Mouse (Mus musculus): ENCODE data around the gene 4930402H24Rik.

Gene 4930402H24Rik

GRCm38 (mm10) chr2:130664102-130664701 is 242.0 kb downstream of the 4930402H24Rik start, which contains the start of gene Ddrgk1:
Gene Ddrgk1, minus strand, starts transcription at chr2:130664659.
- peak; percentile 92 for DNase-seq (ENCODE audit: low read depth, low spot score)

- no peak for DNase-seq (ENCODE audit: low read depth, low spot score)
Measured at GRCm38 (mm10) chr2:130663342-130663741, 242.9 kb downstream of the 4930402H24Rik start.

GRCm38 (mm10) chr2:130658530-130658929 is 247.7 kb downstream of the 4930402H24Rik start:
- no peak for DNase-seq (ENCODE audit: low read depth, low spot score)

GRCm38 (mm10) chr2:130657541-130657940 is 248.7 kb downstream of the 4930402H24Rik start:
- DNase-seq (ENCODE audit: low read depth, low spot score): no peak

DNA sequence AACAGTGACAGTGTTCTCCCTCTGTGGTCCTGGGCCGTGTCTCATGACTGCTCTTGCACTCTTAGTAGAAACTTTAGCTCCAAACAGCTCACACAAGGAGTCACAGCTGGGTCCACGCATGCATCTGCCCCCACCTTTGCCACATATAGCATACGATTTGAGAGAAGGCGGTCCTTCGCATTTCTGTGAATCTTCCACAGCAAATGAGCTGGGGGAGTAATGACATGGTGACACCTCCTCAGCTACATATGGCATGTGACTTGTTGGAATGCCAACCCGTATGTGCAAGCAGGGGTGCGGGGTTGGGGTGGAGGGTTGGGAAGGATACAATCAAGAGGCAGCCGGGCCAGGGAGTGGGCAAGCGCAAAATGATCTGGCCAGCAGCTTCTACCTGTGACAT is 249.7 kb downstream of the 4930402H24Rik start:
- DNase-seq (ENCODE audit: low read depth, low spot score): no peak

Data from embryo, embryonic 11.5 days (tissue).